Mouse (Mus musculus) embryonic fibroblast, embryonic 13.5 days (primary cell): ENCODE data around the gene Phactr2.

Source experiments
- CTCF ChIP-seq: IDR thresholded peaks from 2 replicates; pipeline ENCODE4 v1.5.1; 2011; ENCODE audit warnings: mild to moderate bottlenecking, control low read depth, low read length, moderate library complexity, borderline replicate concordance; ENCODE audit not compliant: insufficient read depth
- POLR2A ChIP-seq: IDR thresholded peaks from 2 replicates; pipeline ENCODE4 v1.6.1; 2011; ENCODE audit warnings: low read depth, mild to moderate bottlenecking, control low read depth, low read length, moderate library complexity

DNA sequence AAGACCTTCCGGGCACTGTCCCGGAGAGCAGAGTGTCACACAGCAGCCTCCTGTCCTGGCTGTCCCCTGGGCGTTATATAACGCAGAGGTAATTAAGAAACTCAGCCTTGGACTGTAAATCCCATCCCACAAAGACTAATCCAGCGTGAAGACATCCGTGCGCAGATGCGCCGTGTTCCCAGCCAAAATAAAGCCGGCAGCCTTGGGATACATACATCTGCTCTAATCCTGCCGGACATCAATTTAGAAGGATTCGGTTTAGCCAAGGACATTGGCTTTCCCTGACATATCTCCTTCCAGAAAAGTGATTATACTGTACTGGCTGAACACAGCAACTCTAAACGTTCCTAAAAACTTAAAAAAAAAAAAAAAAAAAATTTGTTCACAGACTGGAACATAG, 45.0 kb downstream of the Phactr2 start:
- TF ChIP-seq CTCF (no peak), POLR2A (no peak)
